Mouse (Mus musculus) lung, postnatal 0 days (tissue): ENCODE data around the gene Sema7a.

Experiments
- CTCF ChIP-seq: IDR thresholded peaks from 2 replicates; pipeline ENCODE4 v1.5.1; 2016; ENCODE audit warnings: antibody characterized with exemption, mild to moderate bottlenecking
- EP300 ChIP-seq: IDR thresholded peaks from 2 replicates; pipeline ENCODE4 v1.6.1; 2016; ENCODE audit warnings: antibody characterized with exemption, mild to moderate bottlenecking, control low read depth

GRCm38 (mm10) chr9:57964528-57965250, 24.8 kb downstream of the Sema7a start:
- TF ChIP-seq CTCF (no peak), EP300 (no peak)
